Mouse (Mus musculus) brain, embryonic 14.5 days (tissue): Measurements from ENCODE around the gene Treml2. TPM values are rescaled to one million over a fixed set of nuclear protein-coding genes. Genes with fewer than 3 reads are reported as not detected.

Source experiments
- DNase-seq: peaks from one replicate; pipeline ENCODE4 v3.0.0-alpha.2; 2011; ENCODE audit warnings: low read depth
- CTCF ChIP-seq: fragments of 200-500 bp; IDR thresholded peaks from 2 replicates; pipeline ENCODE4 v1.5.1; 2012; ENCODE audit warnings: inconsistent platforms, mild to moderate bottlenecking, moderate library complexity, borderline replicate concordance; ENCODE audit not compliant: insufficient read depth, insufficient read length; ENCODE audit errors: extremely low read depth
- POLR2A ChIP-seq: fragments of 200-500 bp; IDR thresholded peaks from 2 replicates; pipeline ENCODE4 v1.6.1; 2012; ENCODE audit warnings: mild to moderate bottlenecking, inconsistent platforms, borderline replicate concordance; ENCODE audit not compliant: poor library complexity, insufficient read depth, insufficient read length, severe bottlenecking; ENCODE audit errors: extremely low read depth
- polyA plus RNA-seq: library from polyadenylated mRNA; depleted of rRNA; stranded (reverse); fragments of >200 nt; gene quantifications from 2 replicates; pipeline ENCODE4 v1.2.3, GENCODE M21; 2012

Gene Treml2
- polyA plus RNA-seq, 1 experiment = 0.42 TPM

- no peak for DNase-seq
- TF ChIP-seq CTCF = no peak
- TF ChIP-seq POLR2A = no peak
These were observed 25.2 kb upstream of the Treml2 start for GRCm38 (mm10) chr17:48274098-48274497.

- TF ChIP-seq CTCF (peak; percentile 85; the same call in 1 of the 2 replicates), POLR2A (no peak)
- DNase-seq = peak; percentile 86
These were observed 24.4 kb upstream of the Treml2 start for GRCm38 (mm10) chr17:48274885-48275284.

- TF ChIP-seq POLR2A (no peak), CTCF (no peak)
- DNase-seq = no peak
These were observed 23.6 kb upstream of the Treml2 start for GRCm38 (mm10) chr17:48275736-48276135.

- TF ChIP-seq CTCF (no peak), POLR2A (no peak)
- no peak for DNase-seq
These were observed 20.9 kb upstream of the Treml2 start for GRCm38 (mm10) chr17:48278381-48278780.

- DNase-seq = no peak
- no peak for TF ChIP-seq CTCF
- no peak for TF ChIP-seq POLR2A
These were observed 20.3 kb upstream of the Treml2 start for GRCm38 (mm10) chr17:48279002-48279401.

- no peak for DNase-seq
- TF ChIP-seq CTCF (no peak), POLR2A (no peak)
These were observed 18.2 kb upstream of the Treml2 start for GRCm38 (mm10) chr17:48280943-48281738.

GRCm38 (mm10) chr17:48281739-48282085, 17.6 kb upstream of the Treml2 start:
- peak; percentile 85 for DNase-seq

GRCm38 (mm10) chr17:48286765-48287164, 12.5 kb upstream of the Treml2 start:
- peak; percentile 20; the same call in 1 of the 2 replicates for TF ChIP-seq CTCF
- TF ChIP-seq POLR2A = no peak
- no peak for DNase-seq

More at GRCm38 (mm10) chr17:48281739-48282085, 17.6 kb upstream of the Treml2 start:
- TF ChIP-seq CTCF = no peak
- peak; percentile 34; the same call in 1 of the 2 replicates for TF ChIP-seq POLR2A

- no peak for DNase-seq
These were observed 12.0 kb upstream of the Treml2 start for GRCm38 (mm10) chr17:48287276-48287675.

GRCm38 (mm10) chr17:48293500-48294194, 5.7 kb upstream of the Treml2 start:
- TF ChIP-seq CTCF = no peak
- no peak for TF ChIP-seq POLR2A
- DNase-seq = no peak

More at GRCm38 (mm10) chr17:48287276-48287675, 12.0 kb upstream of the Treml2 start:
- TF ChIP-seq CTCF (no peak), POLR2A (no peak)

- DNase-seq = no peak
- no peak for TF ChIP-seq POLR2A
- no peak for TF ChIP-seq CTCF
These were observed 458 bp downstream of the Treml2 start for GRCm38 (mm10) chr17:48299756-48300155.

GRCm38 (mm10) chr17:48300199-48300598, 901 bp downstream of the Treml2 start:
- no peak for DNase-seq
- TF ChIP-seq CTCF (no peak), POLR2A (no peak)

GRCm38 (mm10) chr17:48300861-48301260, 1.6 kb downstream of the Treml2 start:
- no peak for DNase-seq
- TF ChIP-seq POLR2A (no peak), CTCF (no peak)
